Mouse (Mus musculus) skeletal muscle tissue, adult 2 months (tissue): ENCODE results near the gene Cdt1.
A peak's percentile ranks its signal among the peaks of the same experiment; 100 is the strongest.

ENCODE experiments used
- DNase-seq: peaks from one replicate; pipeline ENCODE4 v3.0.0-alpha.2; 2012; ENCODE audit warnings: low read depth, low spot score

Gene Cdt1

GRCm38 (mm10) chr8:122567361-122568108, at the start of gene Cdt1:
Cdt1 (plus strand) TSS chr8:122568015.
- DNase-seq: peak; percentile 90

GRCm38 (mm10) chr8:122520611-122521010, 47.2 kb upstream of the Cdt1 start:
- no peak for DNase-seq

GRCm38 (mm10) chr8:122522796-122523651, 44.8 kb upstream of the Cdt1 start:
- peak; percentile 53 for DNase-seq

- no peak for DNase-seq
These were observed 44.0 kb upstream of the Cdt1 start for GRCm38 (mm10) chr8:122523652-122524360.

GRCm38 (mm10) chr8:122524506-122524905, 43.3 kb upstream of the Cdt1 start:
- DNase-seq: no peak

- no peak for DNase-seq
These were observed 42.8 kb upstream of the Cdt1 start for GRCm38 (mm10) chr8:122525004-122525403.

- no peak for DNase-seq
These were observed 41.7 kb upstream of the Cdt1 start for GRCm38 (mm10) chr8:122526084-122526483.

GRCm38 (mm10) chr8:122526526-122527170, 41.2 kb upstream of the Cdt1 start:
- DNase-seq: no peak

GRCm38 (mm10) chr8:122527937-122528336, 39.9 kb upstream of the Cdt1 start:
- no peak for DNase-seq

- no peak for DNase-seq
These were observed 38.7 kb upstream of the Cdt1 start for GRCm38 (mm10) chr8:122529159-122529558.

- DNase-seq: no peak
These were observed 36.5 kb upstream of the Cdt1 start for GRCm38 (mm10) chr8:122531312-122531711.

GRCm38 (mm10) chr8:122537033-122537432, 30.8 kb upstream of the Cdt1 start:
- DNase-seq: no peak

- no peak for DNase-seq
These were observed 30.0 kb upstream of the Cdt1 start for GRCm38 (mm10) chr8:122537812-122538211.

GRCm38 (mm10) chr8:122538310-122539076, 29.3 kb upstream of the Cdt1 start:
- no peak for DNase-seq

GRCm38 (mm10) chr8:122544138-122544537, 23.7 kb upstream of the Cdt1 start:
- DNase-seq: no peak

- no peak for DNase-seq
These were observed 21.6 kb upstream of the Cdt1 start for GRCm38 (mm10) chr8:122546066-122546755.

GRCm38 (mm10) chr8:122546811-122547453, 20.9 kb upstream of the Cdt1 start:
- no peak for DNase-seq

- peak; percentile 54 for DNase-seq
These were observed 20.0 kb upstream of the Cdt1 start for GRCm38 (mm10) chr8:122547815-122548214.

GRCm38 (mm10) chr8:122548331-122548730, 19.5 kb upstream of the Cdt1 start:
- no peak for DNase-seq
